Mouse (Mus musculus): Measurements from ENCODE around the gene Pheta1.
A peak's percentile ranks its signal among the peaks of the same experiment; 100 is the strongest.

The Pheta1 gene

DNA sequence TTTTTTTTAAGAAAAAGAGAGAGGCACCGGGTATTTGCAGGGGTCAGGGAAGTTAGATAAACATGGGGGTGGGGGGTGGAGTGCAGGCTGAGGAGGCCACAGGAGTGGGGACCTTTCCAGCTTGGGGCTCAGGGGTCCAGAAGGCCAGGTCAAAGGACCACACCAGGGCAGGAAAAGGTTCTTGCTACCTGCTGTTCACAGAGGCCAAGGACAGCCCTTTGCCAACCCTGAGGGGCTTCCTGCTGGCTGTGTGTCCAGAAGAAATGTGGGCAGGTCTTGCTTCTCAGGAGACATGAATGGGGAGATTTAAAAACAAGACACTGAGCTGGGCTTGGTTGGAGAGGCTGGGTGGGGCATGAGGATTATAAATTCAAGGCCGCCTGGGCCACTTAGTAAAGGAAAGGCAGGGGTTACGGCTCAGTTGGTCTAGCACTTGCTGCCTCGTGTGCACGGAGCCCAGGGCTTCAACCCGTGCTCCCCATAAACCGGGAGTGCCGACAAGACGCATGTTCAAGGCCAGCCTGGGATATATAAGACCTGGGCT, 41.1 kb downstream of the Pheta1 start:
- peak; percentile 59 for DNase-seq (ENCODE audit: low read depth, low spot score)

- DNase-seq (ENCODE audit: low read depth, low spot score), result peak; percentile 47
These were observed 42.1 kb downstream of the Pheta1 start for GRCm38 (mm10) chr5:121890925-121891324.

- no peak for DNase-seq (ENCODE audit: low read depth, low spot score)
These were observed 43.5 kb downstream of the Pheta1 start for GRCm38 (mm10) chr5:121892281-121892680.

DNA sequence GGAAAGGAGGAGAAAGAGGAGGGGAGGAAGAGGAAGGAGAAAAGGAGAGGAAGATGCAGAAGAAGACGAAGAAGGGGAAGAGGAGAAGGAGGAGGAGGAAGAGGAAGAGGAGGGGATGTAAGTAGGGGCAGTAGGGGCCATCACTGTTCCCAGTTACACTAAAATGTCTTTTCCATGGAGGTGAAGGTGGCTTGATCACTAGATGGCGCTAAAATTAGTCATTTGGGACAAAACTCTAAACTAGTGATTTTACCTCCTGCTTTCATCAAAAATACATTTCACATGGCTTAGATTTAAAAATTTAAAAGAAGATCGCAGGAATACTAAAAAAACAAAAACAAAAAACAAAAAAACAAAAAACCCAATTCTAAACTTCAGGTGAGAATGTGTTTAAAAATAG, 44.8 kb downstream of the Pheta1 start:
- no peak for DNase-seq (ENCODE audit: low read depth, low spot score)

DNA sequence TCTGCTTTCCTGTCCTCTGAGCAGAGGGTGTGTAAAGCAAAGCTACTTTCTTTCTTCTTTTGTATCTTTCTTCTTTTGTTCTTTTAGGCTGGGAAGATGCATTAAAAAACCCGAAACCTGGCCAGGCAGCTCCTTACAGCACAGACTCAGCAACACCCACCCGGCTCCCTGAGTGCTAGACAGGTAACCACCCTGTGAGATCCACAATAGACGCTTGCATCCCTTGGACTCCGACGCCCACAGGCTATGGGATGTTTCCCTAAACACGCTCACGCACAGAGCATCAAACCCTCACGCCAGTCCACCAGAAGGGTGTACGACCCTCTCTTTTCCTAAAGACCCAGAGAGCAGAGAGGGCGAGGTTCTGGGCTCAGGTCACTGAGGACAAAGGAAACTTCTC, 45.9 kb downstream of the Pheta1 start:
- peak; percentile 50 for DNase-seq (ENCODE audit: low read depth, low spot score)

- DNase-seq (ENCODE audit: low read depth, low spot score), result no peak
These were observed 46.5 kb downstream of the Pheta1 start for GRCm38 (mm10) chr5:121895117-121895756.

GRCm38 (mm10) chr5:121902809-121903745, 54.3 kb downstream of the Pheta1 start:
- no peak for DNase-seq (ENCODE audit: low read depth, low spot score)
